Mouse (Mus musculus): ENCODE results near the gene Kcnmb3. TPM values are rescaled to one million over a fixed set of nuclear protein-coding genes. Genes with fewer than 3 reads are reported as not detected.

The Kcnmb3 gene
- polyA plus RNA-seq, 1 experiment from 2014 or later: 0.10 TPM

GRCm38 (mm10) chr3:32483035-32483434 is 9.0 kb downstream of the Kcnmb3 start:
- Histone ChIP-seq H3K27ac (ENCODE audit: low read length) (no peak overlapping the region), H3K27me3 (ENCODE audit: control insufficient read depth, insufficient read depth, low read depth, low read length) (no peaks in the 10 kb centered on the region), H3K4me1 (ENCODE audit: control insufficient read depth, insufficient read depth, low read length) (no peaks in the 10 kb centered on the region), H3K9ac (ENCODE audit: low read depth, low read length) (no peak overlapping the region), H3K9me3 (replicated peaks; ENCODE audit: control insufficient read depth, low read length, poor library complexity, severe bottlenecking) (no peaks in the 10 kb centered on the region), H3K4me3 (ENCODE audit: low read depth, low read length) (no peak overlapping the region), H3K36me3 (ENCODE audit: control insufficient read depth, insufficient read depth, low read length) (no peaks in the 10 kb centered on the region), H3K4me2 (ENCODE audit: low read length) (no peak overlapping the region)
- 78% methylated on average over 3 of the region's 3 CpGs for WGBS
- ATAC-seq: no peak

DNA sequence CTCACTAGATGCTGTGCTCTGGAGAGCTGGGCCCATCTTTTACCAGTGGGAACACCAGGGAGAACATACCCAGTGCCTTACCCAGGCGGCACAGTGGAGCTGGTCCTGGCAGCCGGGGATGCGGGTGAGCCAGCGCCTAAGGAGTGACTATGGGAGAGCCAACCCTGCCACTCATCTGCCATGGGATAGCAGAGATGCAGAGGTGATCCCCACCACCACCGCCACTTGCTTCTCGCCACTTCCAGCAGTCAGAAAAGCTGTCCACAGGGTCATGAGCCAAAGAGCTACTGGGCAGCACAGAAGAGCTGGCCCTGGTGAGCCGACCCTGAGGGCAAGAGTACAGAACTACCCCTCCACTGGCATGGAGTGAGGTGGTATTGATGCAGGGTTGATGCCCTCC is 12.1 kb downstream of the Kcnmb3 start:
- H3K9me3 ChIP-seq (replicated peaks; ENCODE audit: control insufficient read depth, low read length, poor library complexity, severe bottlenecking): no peaks in the 10 kb centered on the region
- H3K36me3 ChIP-seq (ENCODE audit: control insufficient read depth, insufficient read depth, low read length): no peaks in the 10 kb centered on the region
- no peaks in the 10 kb centered on the region for H3K4me1 ChIP-seq (ENCODE audit: control insufficient read depth, insufficient read depth, low read length)
- H3K9ac ChIP-seq (ENCODE audit: low read depth, low read length): no peak overlapping the region
- ATAC-seq: no peak
- H3K27ac ChIP-seq (ENCODE audit: low read length): no peak overlapping the region
- no peaks in the 10 kb centered on the region for H3K27me3 ChIP-seq (ENCODE audit: control insufficient read depth, insufficient read depth, low read depth, low read length)
- H3K4me2 ChIP-seq (ENCODE audit: low read length): no peak overlapping the region
- WGBS: 91% methylated on average over 7 of the region's 7 CpGs
- no peak overlapping the region for H3K4me3 ChIP-seq (ENCODE audit: low read depth, low read length)

DNA sequence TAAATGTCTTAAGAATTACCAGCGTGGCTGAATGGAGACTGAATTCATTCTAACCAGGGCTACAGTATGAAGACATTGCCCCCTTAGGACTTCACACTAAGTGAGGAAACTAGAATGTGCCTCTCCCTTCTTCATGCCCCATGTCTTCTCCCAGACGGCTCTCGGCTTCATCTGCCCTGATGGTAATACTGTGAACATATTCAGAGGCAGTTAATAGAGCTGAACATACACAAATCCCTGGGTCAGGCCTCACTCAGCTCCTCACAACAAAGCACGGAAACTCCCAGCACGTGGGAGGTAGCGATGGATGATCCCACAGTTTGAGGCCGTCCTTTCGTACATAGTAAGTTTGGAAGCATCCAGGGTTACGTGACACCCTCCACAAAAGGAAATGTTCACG is 18.8 kb downstream of the Kcnmb3 start:
- Histone ChIP-seq H3K27me3 (ENCODE audit: control insufficient read depth, insufficient read depth, low read depth, low read length) (no peaks in the 10 kb centered on the region), H3K36me3 (ENCODE audit: control insufficient read depth, insufficient read depth, low read length) (no peaks in the 10 kb centered on the region), H3K27ac (ENCODE audit: low read length) (no peak overlapping the region), H3K4me1 (ENCODE audit: control insufficient read depth, insufficient read depth, low read length) (no peaks in the 10 kb centered on the region), H3K9me3 (replicated peaks; ENCODE audit: control insufficient read depth, low read length, poor library complexity, severe bottlenecking) (no peaks in the 10 kb centered on the region), H3K4me2 (ENCODE audit: low read length) (no peak overlapping the region), H3K9ac (ENCODE audit: low read depth, low read length) (no peak overlapping the region), H3K4me3 (ENCODE audit: low read depth, low read length) (no peak overlapping the region)
- WGBS: 85% methylated on average over 10 of the region's 10 CpGs
- ATAC-seq: no peak

DNA sequence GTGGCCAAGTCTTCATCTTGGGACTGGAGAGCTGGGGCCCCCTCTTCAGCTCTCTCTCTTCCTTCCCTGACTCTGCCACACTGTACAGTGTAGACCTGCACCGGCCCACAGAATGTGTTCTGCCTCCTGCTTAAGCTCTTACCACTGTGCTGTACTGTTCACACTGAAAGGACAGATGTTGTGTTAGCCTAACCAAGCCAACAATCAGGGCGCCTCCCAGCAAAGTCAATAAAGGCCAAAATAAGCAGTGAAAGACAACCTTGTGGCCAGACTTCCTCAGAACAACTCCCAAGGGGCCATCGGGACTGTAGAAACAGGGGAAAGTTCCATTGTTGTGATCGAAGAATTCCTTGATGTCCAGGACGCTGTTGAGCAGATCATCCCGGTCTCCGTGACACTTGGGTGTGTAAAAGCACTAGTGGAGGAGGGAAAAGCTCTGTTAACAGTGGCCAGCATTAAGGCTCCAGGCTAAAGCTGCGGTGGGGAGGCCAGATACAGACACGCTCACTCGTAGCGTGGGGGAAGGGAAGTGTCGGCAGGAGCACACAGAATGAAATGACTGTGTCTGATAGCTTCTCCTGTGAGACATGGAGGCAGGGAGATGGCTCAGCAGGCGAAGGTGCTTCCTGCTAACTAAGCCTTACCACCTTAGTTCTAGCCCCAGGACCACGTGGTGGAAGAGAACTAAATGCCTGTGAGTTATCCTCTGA is 19.7 kb downstream of the Kcnmb3 start:
- Histone ChIP-seq H3K36me3 (ENCODE audit: control insufficient read depth, insufficient read depth, low read length) (no peaks in the 10 kb centered on the region), H3K4me1 (ENCODE audit: control insufficient read depth, insufficient read depth, low read length) (no peaks in the 10 kb centered on the region), H3K4me3 (ENCODE audit: low read depth, low read length) (no peak overlapping the region), H3K9ac (ENCODE audit: low read depth, low read length) (no peak overlapping the region), H3K27ac (ENCODE audit: low read length) (no peak overlapping the region), H3K4me2 (ENCODE audit: low read length) (no peak overlapping the region), H3K27me3 (ENCODE audit: control insufficient read depth, insufficient read depth, low read depth, low read length) (no peaks in the 10 kb centered on the region), H3K9me3 (replicated peaks; ENCODE audit: control insufficient read depth, low read length, poor library complexity, severe bottlenecking) (no peaks in the 10 kb centered on the region)
- ATAC-seq: 0 out of 2 replicates have a peak, but pooled peaks have one; percentile 16
- 82% methylated on average over 14 of the region's 14 CpGs for WGBS

- Histone ChIP-seq H3K27ac (ENCODE audit: low read length) (no peak overlapping the region), H3K4me2 (ENCODE audit: low read length) (no peak overlapping the region), H3K9ac (ENCODE audit: low read depth, low read length) (no peak overlapping the region), H3K4me3 (ENCODE audit: low read depth, low read length) (no peak overlapping the region), H3K27me3 (ENCODE audit: control insufficient read depth, insufficient read depth, low read depth, low read length) (no peaks in the 10 kb centered on the region), H3K4me1 (ENCODE audit: control insufficient read depth, insufficient read depth, low read length) (no peaks in the 10 kb centered on the region), H3K9me3 (replicated peaks; ENCODE audit: control insufficient read depth, low read length, poor library complexity, severe bottlenecking) (no peaks in the 10 kb centered on the region), H3K36me3 (ENCODE audit: control insufficient read depth, insufficient read depth, low read length) (no peaks in the 10 kb centered on the region)
- no peak for ATAC-seq
- 88% methylated on average over 6 of the region's 6 CpGs for WGBS
Measured at GRCm38 (mm10) chr3:32471098-32471497, 20.9 kb downstream of the Kcnmb3 start.

- Histone ChIP-seq H3K4me1 (ENCODE audit: control insufficient read depth, insufficient read depth, low read length) (no peaks in the 10 kb centered on the region), H3K36me3 (ENCODE audit: control insufficient read depth, insufficient read depth, low read length) (no peaks in the 10 kb centered on the region), H3K9me3 (replicated peaks; ENCODE audit: control insufficient read depth, low read length, poor library complexity, severe bottlenecking) (no peaks in the 10 kb centered on the region), H3K4me3 (ENCODE audit: low read depth, low read length) (no peak overlapping the region), H3K4me2 (ENCODE audit: low read length) (no peak overlapping the region), H3K27me3 (ENCODE audit: control insufficient read depth, insufficient read depth, low read depth, low read length) (no peaks in the 10 kb centered on the region), H3K9ac (ENCODE audit: low read depth, low read length) (no peak overlapping the region), H3K27ac (ENCODE audit: low read length) (no peak overlapping the region)
- no peak for ATAC-seq
- 76% methylated on average over 7 of the region's 7 CpGs for WGBS
Measured at GRCm38 (mm10) chr3:32470449-32470848, 21.6 kb downstream of the Kcnmb3 start.

GRCm38 (mm10) chr3:32468411-32468810 is 23.6 kb downstream of the Kcnmb3 start:
- H3K4me2 ChIP-seq (ENCODE audit: low read length): no peak overlapping the region
- no peak overlapping the region for H3K27ac ChIP-seq (ENCODE audit: low read length)
- no peaks in the 10 kb centered on the region for H3K9me3 ChIP-seq (replicated peaks; ENCODE audit: control insufficient read depth, low read length, poor library complexity, severe bottlenecking)
- H3K36me3 ChIP-seq (ENCODE audit: control insufficient read depth, insufficient read depth, low read length): no peaks in the 10 kb centered on the region
- H3K4me3 ChIP-seq (ENCODE audit: low read depth, low read length): no peak overlapping the region
- no peaks in the 10 kb centered on the region for H3K4me1 ChIP-seq (ENCODE audit: control insufficient read depth, insufficient read depth, low read length)
- H3K27me3 ChIP-seq (ENCODE audit: control insufficient read depth, insufficient read depth, low read depth, low read length): no peaks in the 10 kb centered on the region
- 79% methylated on average over 4 of the region's 4 CpGs for WGBS
- no peak overlapping the region for H3K9ac ChIP-seq (ENCODE audit: low read depth, low read length)
- ATAC-seq: no peak

- H3K27ac ChIP-seq (ENCODE audit: low read length): no peak overlapping the region
- no peak overlapping the region for H3K4me3 ChIP-seq (ENCODE audit: low read depth, low read length)
- H3K4me2 ChIP-seq (ENCODE audit: low read length): no peak overlapping the region
- H3K27me3 ChIP-seq (ENCODE audit: control insufficient read depth, insufficient read depth, low read depth, low read length): no peaks in the 10 kb centered on the region
- peaks cover 6% of the 10 kb centered on the region; the same call in 1 of the 2 replicates for H3K36me3 ChIP-seq (ENCODE audit: control insufficient read depth, insufficient read depth, low read length)
- WGBS: 94% methylated on average over 4 of the region's 4 CpGs
- H3K9ac ChIP-seq (ENCODE audit: low read depth, low read length): no peak overlapping the region
- no peaks in the 10 kb centered on the region for H3K9me3 ChIP-seq (replicated peaks; ENCODE audit: control insufficient read depth, low read length, poor library complexity, severe bottlenecking)
- ATAC-seq: no peak
- no peaks in the 10 kb centered on the region for H3K4me1 ChIP-seq (ENCODE audit: control insufficient read depth, insufficient read depth, low read length)
Measured at GRCm38 (mm10) chr3:32467321-32467720, 24.7 kb downstream of the Kcnmb3 start.

DNA sequence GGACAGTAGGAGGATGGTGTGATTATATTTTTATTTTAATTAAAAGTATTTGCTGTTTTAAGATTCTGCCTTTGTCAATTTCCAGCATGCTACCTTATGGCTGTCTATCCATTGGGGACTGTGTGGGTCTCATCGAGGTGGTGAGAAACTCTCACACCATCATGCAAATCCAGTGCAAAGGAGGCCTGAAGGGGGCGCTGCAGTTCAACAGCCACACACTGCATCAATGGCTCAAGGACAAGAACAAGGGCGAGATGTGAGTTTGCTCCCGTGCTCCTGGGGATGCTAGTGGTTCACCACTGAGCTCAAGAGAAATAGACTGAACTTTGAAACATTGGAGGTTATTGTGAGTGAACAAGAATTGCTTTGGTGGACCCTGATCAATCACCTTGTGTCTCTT is 32.3 kb downstream of the Kcnmb3 start:
- no peak overlapping the region for H3K9ac ChIP-seq (ENCODE audit: low read depth, low read length)
- H3K27ac ChIP-seq (ENCODE audit: low read length): no peak overlapping the region
- no peaks in the 10 kb centered on the region for H3K9me3 ChIP-seq (replicated peaks; ENCODE audit: control insufficient read depth, low read length, poor library complexity, severe bottlenecking)
- H3K27me3 ChIP-seq (ENCODE audit: control insufficient read depth, insufficient read depth, low read depth, low read length): no peaks in the 10 kb centered on the region
- no peak overlapping the region for H3K4me2 ChIP-seq (ENCODE audit: low read length)
- no peaks in the 10 kb centered on the region for H3K4me1 ChIP-seq (ENCODE audit: control insufficient read depth, insufficient read depth, low read length)
- H3K4me3 ChIP-seq (ENCODE audit: low read depth, low read length): no peak overlapping the region
- no peak for ATAC-seq
- WGBS: 67% methylated on average over 4 of the region's 4 CpGs
- peaks cover 41% of the 10 kb centered on the region for H3K36me3 ChIP-seq (ENCODE audit: control insufficient read depth, insufficient read depth, low read length)

Measured in midbrain, embryonic 16.5 days (tissue).